Mouse (Mus musculus): ENCODE measurements around the gene Gm9972. TPM values are rescaled to one million over a fixed set of nuclear protein-coding genes. Genes with fewer than 3 reads are reported as not detected.

Gm9972 gene
- polyA plus RNA-seq (2015; fragmentation: Nextera tagmentation; extraction: Ambion mirVana), result 0.52 TPM in 1 of 2 replicates, not detected in the other

DNA sequence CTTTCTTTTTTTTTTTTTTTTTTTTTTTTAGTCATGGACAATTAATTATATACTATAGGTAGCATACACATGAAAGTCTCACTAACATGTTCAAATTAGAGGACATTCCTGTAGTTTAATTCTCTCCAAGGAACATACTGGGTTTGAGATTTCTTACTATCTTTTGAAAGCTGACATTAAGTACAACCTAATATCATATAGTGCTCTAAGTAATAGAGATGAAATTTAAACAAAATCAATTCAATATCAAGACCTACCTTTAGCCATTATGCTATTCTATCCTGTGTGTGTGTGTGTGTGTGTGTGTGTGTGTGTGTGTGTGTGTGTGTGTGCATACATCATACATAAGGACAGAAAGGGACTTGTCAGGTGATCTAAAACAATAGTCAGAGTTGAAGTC is at the start of gene Gm9972:
TSS of gene Gm9972 (plus strand) at position 301 of the 400 bp plus-strand sequence.
- H3K4me3 ChIP-seq, result no peak within 1 kb of the TSS
- H3K4me2 ChIP-seq, result no peak within 1 kb of the TSS
- H3K27ac ChIP-seq, result no peak within 1 kb of the TSS
- no peaks in the 10 kb centered on the region for H3K27me3 ChIP-seq
- H3K36me3 ChIP-seq, result no peaks in the 10 kb centered on the region
- no peaks in the 10 kb centered on the region for H3K4me1 ChIP-seq
- no peak within 1 kb of the TSS for H3K9ac ChIP-seq
- ATAC-seq (ENCODE audit: insufficient number of reproducible peaks, insufficient read depth, low FRiP score, low TSS enrichment, low read depth), result no peak
- no peaks in the 10 kb centered on the region for H3K9me3 ChIP-seq

DNA sequence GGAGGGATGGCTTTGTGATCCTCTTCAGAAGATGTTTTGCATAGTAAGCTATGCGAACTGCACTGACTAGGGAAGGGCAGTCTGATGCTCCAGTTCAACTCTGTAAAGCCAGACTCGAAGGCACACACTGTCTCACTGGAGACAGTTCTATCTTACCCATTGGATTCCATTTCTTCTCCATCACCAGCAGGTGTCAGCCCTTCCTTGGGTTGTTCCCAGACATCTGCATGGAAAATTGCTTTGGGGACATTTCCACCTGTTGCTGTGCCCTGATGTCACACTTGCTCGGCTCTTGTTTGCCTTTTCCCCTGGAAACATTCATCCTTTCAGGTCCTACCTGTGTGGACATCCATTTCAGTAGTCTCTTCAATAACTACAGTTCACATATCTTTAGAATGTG is 36.4 kb upstream of the Gm9972 start:
- Histone ChIP-seq H3K4me3 (no peak overlapping the region), H3K4me1 (no peaks in the 10 kb centered on the region), H3K9me3 (no peaks in the 10 kb centered on the region), H3K9ac (no peak overlapping the region), H3K36me3 (no peaks in the 10 kb centered on the region), H3K27ac (no peak overlapping the region), H3K4me2 (no peak overlapping the region), H3K27me3 (no peaks in the 10 kb centered on the region)
- 44% methylated on average over 3 of the region's 3 CpGs for WGBS
- no peak for ATAC-seq (ENCODE audit: insufficient number of reproducible peaks, insufficient read depth, low FRiP score, low TSS enrichment, low read depth)

DNA sequence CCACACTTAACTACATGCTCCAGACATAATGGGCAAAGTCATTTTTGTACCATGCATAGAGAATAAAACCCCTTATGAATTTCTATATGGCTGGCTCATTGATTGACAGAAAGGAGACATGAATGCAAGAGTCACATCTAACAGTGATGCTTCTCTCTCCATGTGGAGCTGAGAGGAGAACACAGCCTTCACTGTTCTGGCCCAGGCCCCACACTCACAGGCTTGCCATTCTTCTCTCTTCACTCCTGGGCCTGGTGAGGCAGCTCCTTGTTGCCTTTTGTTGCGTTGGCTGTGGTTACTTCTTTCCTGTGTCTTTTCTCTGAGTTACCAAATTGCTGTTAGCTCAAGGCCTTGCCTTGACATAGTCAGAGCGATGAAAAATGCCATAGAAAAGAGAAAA is 23.6 kb upstream of the Gm9972 start:
- Histone ChIP-seq H3K27ac (no peak overlapping the region), H3K27me3 (no peaks in the 10 kb centered on the region), H3K4me3 (no peak overlapping the region), H3K9me3 (no peaks in the 10 kb centered on the region), H3K9ac (no peak overlapping the region), H3K4me2 (no peak overlapping the region), H3K4me1 (no peaks in the 10 kb centered on the region), H3K36me3 (no peaks in the 10 kb centered on the region)
- no peak for ATAC-seq (ENCODE audit: insufficient number of reproducible peaks, insufficient read depth, low FRiP score, low TSS enrichment, low read depth)
- 65% methylated on average over 2 of the region's 2 CpGs for WGBS

GRCm38 (mm10) chr11:43012980-43013379 is 22.6 kb upstream of the Gm9972 start:
- Histone ChIP-seq H3K27ac (no peak overlapping the region), H3K27me3 (no peaks in the 10 kb centered on the region), H3K4me2 (no peak overlapping the region), H3K4me1 (no peaks in the 10 kb centered on the region), H3K36me3 (no peaks in the 10 kb centered on the region), H3K9ac (no peak overlapping the region), H3K4me3 (no peak overlapping the region), H3K9me3 (no peaks in the 10 kb centered on the region)
- no peak for ATAC-seq (ENCODE audit: insufficient number of reproducible peaks, insufficient read depth, low FRiP score, low TSS enrichment, low read depth)
- WGBS, result 69% methylated on average over 4 of the region's 4 CpGs

- no peaks in the 10 kb centered on the region for H3K9me3 ChIP-seq
- H3K36me3 ChIP-seq, result no peaks in the 10 kb centered on the region
- no peak overlapping the region for H3K27ac ChIP-seq
- no peak for ATAC-seq (ENCODE audit: insufficient number of reproducible peaks, insufficient read depth, low FRiP score, low TSS enrichment, low read depth)
- no peak overlapping the region for H3K4me2 ChIP-seq
- no peaks in the 10 kb centered on the region for H3K27me3 ChIP-seq
- no peak overlapping the region for H3K4me3 ChIP-seq
- no peak overlapping the region for H3K9ac ChIP-seq
- no peaks in the 10 kb centered on the region for H3K4me1 ChIP-seq
Observed at GRCm38 (mm10) chr11:43023109-43023688, 12.3 kb upstream of the Gm9972 start.

GRCm38 (mm10) chr11:43029813-43030212 is 5.7 kb upstream of the Gm9972 start:
- no peaks in the 10 kb centered on the region for H3K27me3 ChIP-seq
- H3K4me2 ChIP-seq, result no peak overlapping the region
- H3K36me3 ChIP-seq, result no peaks in the 10 kb centered on the region
- H3K4me3 ChIP-seq, result no peak overlapping the region
- H3K9ac ChIP-seq, result no peak overlapping the region
- ATAC-seq (ENCODE audit: insufficient number of reproducible peaks, insufficient read depth, low FRiP score, low TSS enrichment, low read depth), result no peak
- 53% methylated on average over 1 of the region's 1 CpGs for WGBS
- no peaks in the 10 kb centered on the region for H3K4me1 ChIP-seq
- no peaks in the 10 kb centered on the region for H3K9me3 ChIP-seq
- H3K27ac ChIP-seq, result no peak overlapping the region

DNA sequence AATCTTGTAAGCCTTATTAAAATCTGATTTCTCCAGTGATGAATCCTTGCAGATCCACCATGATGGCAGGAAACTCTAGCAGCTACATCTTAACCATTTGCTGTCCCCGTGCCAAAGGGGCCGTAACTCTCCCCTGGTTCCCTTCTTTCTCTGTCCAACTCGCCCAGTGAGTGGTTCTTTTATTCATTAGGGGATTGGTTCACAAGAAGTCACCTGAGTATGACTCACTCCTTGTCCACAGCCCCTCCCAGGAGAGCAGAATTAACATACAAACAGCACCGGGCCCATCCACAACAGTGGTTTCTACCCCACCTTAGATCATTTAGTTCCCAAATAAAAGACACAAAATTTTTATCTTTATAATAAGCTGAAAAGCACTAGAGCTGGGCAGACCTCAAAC is 3.4 kb upstream of the Gm9972 start:
- Histone ChIP-seq H3K27ac (no peak overlapping the region), H3K9ac (no peak overlapping the region), H3K4me1 (no peaks in the 10 kb centered on the region), H3K9me3 (no peaks in the 10 kb centered on the region), H3K36me3 (no peaks in the 10 kb centered on the region), H3K4me2 (no peak overlapping the region), H3K27me3 (no peaks in the 10 kb centered on the region), H3K4me3 (no peak overlapping the region)
- ATAC-seq (ENCODE audit: insufficient number of reproducible peaks, insufficient read depth, low FRiP score, low TSS enrichment, low read depth), result no peak
- WGBS, result 79% methylated on average over 4 of the region's 4 CpGs

DNA sequence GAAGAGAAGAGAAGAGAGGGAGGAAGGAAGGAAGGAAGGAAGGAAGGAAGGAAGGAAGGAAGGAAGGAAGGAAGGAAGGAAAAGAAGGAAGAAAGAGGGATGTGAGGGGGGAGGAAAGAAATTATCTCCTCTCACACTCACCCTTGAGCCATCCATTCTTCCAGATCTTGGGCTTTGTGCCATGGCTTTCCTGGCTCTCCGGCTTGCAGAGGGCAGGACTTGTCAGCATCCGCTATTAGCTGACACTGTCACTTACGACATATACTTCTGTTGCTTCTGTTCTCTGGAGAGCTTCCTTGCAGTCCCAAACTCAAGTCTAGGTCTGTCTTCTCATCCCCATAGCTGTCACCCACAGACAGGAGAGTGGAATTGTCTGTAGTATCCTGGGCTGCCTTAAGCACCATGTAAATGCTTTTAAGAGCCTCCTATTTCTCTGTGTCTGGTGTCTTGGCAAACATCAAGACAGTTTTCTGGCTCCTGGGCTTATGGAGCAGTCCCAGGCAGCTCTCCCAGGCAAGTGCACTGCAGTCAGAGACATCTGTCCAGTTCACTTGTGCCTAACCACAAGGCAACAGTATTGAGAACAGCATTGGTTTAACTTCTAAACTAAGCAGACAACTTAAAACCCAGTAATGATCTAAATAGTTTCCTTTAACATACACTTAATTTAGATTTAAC is 10.5 kb downstream of the Gm9972 start:
- H3K4me3 ChIP-seq, result no peak overlapping the region
- H3K27ac ChIP-seq, result no peak overlapping the region
- H3K27me3 ChIP-seq, result no peaks in the 10 kb centered on the region
- no peaks in the 10 kb centered on the region for H3K4me1 ChIP-seq
- no peak for ATAC-seq (ENCODE audit: insufficient number of reproducible peaks, insufficient read depth, low FRiP score, low TSS enrichment, low read depth)
- H3K4me2 ChIP-seq, result no peak overlapping the region
- no peak overlapping the region for H3K9ac ChIP-seq
- WGBS, result 95% methylated on average over 3 of the region's 3 CpGs
- H3K36me3 ChIP-seq, result no peaks in the 10 kb centered on the region
- no peaks in the 10 kb centered on the region for H3K9me3 ChIP-seq

DNA sequence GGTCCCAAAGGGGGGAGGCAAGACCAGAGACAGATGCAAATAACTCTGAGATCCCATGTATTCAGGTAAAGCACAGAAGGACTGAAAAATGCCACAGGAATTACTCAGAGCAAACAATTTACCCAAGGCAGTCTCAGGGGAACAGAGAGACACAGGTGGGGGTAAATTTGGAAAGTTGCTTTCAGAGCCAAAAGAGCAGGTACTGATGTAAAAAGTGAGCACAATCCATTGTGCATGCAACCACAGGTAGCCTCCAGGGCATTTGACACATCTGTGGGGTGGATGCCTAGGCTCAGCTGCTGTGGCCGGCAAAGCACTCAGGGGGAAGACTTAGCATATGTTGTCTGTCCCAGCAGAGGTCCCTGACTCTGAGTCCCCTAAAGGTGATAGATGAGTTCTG is 13.8 kb downstream of the Gm9972 start:
- no peak overlapping the region for H3K27ac ChIP-seq
- no peaks in the 10 kb centered on the region for H3K4me1 ChIP-seq
- 55% methylated on average over 1 of the region's 1 CpGs for WGBS
- H3K9ac ChIP-seq, result no peak overlapping the region
- H3K36me3 ChIP-seq, result no peaks in the 10 kb centered on the region
- no peaks in the 10 kb centered on the region for H3K9me3 ChIP-seq
- no peak for ATAC-seq (ENCODE audit: insufficient number of reproducible peaks, insufficient read depth, low FRiP score, low TSS enrichment, low read depth)
- no peak overlapping the region for H3K4me2 ChIP-seq
- no peaks in the 10 kb centered on the region for H3K27me3 ChIP-seq
- no peak overlapping the region for H3K4me3 ChIP-seq

DNA sequence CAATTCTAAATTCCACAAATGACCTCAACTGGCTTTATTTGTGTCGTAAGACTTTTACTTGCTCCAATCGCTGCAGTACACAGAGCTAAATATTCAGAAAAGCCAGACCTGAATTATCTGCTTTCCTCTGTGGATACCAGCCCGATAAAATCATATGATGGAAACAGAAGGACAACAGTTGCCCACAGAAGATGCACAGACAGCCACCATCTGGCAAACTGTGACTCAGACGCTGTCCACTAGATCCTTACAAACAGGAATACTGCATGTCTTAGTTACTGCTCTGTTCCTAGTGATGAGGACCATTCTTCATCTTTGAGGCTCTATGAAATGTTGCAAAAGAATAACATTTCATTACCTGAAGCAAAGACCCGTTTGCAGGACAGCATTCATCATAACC is 19.4 kb downstream of the Gm9972 start:
- no peak overlapping the region for H3K9ac ChIP-seq
- no peak overlapping the region for H3K4me2 ChIP-seq
- WGBS, result 91% methylated on average over 5 of the region's 5 CpGs
- no peak overlapping the region for H3K27ac ChIP-seq
- no peak overlapping the region for H3K4me3 ChIP-seq
- no peaks in the 10 kb centered on the region for H3K27me3 ChIP-seq
- no peaks in the 10 kb centered on the region for H3K4me1 ChIP-seq
- ATAC-seq (ENCODE audit: insufficient number of reproducible peaks, insufficient read depth, low FRiP score, low TSS enrichment, low read depth), result no peak
- no peaks in the 10 kb centered on the region for H3K9me3 ChIP-seq
- H3K36me3 ChIP-seq, result no peaks in the 10 kb centered on the region

- WGBS, result 37% methylated on average over 5 of the region's 5 CpGs
- H3K9ac ChIP-seq, result no peak overlapping the region
- H3K9me3 ChIP-seq, result no peaks in the 10 kb centered on the region
- no peak overlapping the region for H3K27ac ChIP-seq
- no peak overlapping the region for H3K4me2 ChIP-seq
- H3K27me3 ChIP-seq, result no peaks in the 10 kb centered on the region
- ATAC-seq (ENCODE audit: insufficient number of reproducible peaks, insufficient read depth, low FRiP score, low TSS enrichment, low read depth), result no peak
- H3K4me3 ChIP-seq, result no peak overlapping the region
- no peaks in the 10 kb centered on the region for H3K36me3 ChIP-seq
- no peaks in the 10 kb centered on the region for H3K4me1 ChIP-seq
Observed at GRCm38 (mm10) chr11:43059437-43059970, 24.0 kb downstream of the Gm9972 start.

DNA sequence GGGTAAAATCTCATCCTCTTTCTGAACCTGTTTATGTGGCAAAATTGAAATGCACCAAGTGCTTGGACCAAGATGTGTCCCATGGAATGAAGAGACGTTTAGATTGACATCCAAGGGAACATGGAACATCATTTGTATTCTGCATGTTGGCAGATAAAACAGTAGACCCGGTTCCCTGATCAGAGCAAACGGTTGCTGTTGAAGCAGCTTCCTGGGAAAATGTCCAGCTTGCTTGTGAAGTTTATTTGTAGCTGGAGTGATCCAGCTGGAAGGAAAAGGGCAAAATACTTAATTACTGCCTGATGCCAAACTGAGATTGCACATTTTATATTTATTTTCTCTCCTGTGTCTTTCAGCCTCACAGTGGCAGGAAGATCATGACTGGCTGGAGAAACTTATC is 26.7 kb downstream of the Gm9972 start:
- Histone ChIP-seq H3K27me3 (no peaks in the 10 kb centered on the region), H3K4me1 (no peaks in the 10 kb centered on the region), H3K27ac (no peak overlapping the region), H3K4me3 (no peak overlapping the region), H3K36me3 (no peaks in the 10 kb centered on the region), H3K9ac (no peak overlapping the region), H3K4me2 (no peak overlapping the region), H3K9me3 (no peaks in the 10 kb centered on the region)
- WGBS, result 79% methylated on average over 3 of the region's 3 CpGs
- no peak for ATAC-seq (ENCODE audit: insufficient number of reproducible peaks, insufficient read depth, low FRiP score, low TSS enrichment, low read depth)
